Mouse (Mus musculus) mature B cell (primary cell): ENCODE data around the gene Brd2.

ENCODE experiments used
- in situ Hi-C: fragments of 300-500 bp; cut with MboI; formaldehyde crosslinking; loops from 2 replicates; pipeline ENCODE4 v1.14.3; 2019

Gene Brd2

DNA sequence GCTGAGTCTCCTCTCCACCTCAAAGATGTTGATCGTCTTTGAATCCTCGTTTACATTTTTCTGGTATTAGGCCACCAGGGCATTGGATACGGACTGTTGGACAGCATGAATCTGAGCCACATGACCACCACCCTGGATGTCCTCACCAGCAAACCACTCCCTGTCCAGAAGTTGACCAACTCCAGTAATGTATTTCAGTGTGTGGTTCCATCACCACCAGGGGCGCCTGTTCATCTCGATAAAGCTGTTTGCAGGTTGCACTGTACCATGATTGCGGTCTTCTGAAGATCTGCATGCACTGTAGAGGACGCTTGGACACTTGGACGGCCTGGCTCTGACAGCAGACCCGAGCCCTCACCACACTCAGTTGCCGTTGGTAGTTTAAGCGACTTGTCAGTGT is 10.9 kb upstream of the Brd2 start:
- in situ Hi-C loops: loop anchor here (5.0 kb wide), 1 partner anchor 34 kb away; no protein-coding TSS in a partner anchor

DNA sequence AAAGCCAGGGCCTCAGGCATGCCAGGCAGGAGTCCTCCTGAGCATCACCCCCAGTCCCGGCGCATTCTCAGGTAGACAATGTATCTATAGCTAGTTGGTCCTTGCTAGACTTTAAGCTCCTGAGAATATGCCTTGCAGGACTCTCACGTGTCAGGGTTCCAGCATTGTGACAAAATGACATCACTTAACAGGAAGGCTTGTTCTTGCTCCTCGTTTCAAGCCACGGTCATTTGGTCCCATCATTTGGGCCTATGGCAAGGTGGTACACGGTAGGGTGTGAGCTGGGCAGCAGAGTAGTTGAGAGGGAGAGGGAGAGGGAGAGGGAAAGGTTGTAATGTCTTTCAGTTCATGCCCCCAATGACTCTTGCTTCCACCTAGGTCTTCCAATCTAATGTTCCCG is 9.5 kb upstream of the Brd2 start:
- in situ Hi-C loops: loop anchor here (5.0 kb wide), 1 partner anchor 35 kb away; no protein-coding TSS in a partner anchor

DNA sequence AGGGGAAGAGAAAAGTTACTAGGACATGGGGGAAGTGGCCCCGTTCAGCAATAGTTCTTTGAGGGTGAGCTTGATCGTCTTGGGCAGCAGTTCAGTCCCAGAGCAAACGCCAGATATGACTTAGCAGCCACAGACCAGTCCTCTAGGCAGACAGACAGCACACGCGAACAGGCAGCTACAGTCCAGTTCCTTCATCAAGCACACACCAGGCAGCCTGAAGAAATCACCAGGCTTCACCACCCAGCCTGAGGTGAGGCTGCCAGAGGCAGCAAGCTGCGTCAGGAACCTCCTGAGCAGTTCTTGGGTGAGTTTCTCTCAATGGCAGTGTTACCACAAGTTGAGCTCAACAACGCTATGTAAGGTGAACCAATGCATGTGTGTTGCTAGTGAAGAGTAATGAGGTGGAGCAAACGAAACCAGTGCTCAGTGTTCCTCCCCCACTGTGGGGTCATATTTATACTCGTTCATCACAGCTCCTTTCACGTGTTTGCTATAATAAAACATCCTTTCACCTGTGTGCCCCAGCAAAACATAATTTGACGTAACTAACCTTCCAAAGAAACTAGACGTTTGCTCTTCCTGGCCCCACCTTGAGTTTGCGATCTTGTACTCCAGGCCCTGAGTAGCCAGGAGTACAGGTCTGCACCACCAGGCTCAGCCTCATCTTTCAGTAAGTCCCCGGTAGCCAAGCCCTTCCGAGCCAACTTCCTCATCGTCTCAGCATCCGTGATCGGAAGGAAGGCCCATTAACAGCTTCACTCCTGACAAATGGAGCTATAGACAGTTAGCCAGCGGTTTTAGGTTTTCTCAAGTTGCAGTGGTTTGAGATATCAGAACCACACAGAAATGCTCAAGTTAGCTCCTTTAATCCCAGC is 7.9 kb upstream of the Brd2 start:
- in situ Hi-C loops: loop anchor here (5.0 kb wide), 1 partner anchor 37 kb away; no protein-coding TSS in a partner anchor

- in situ Hi-C loops: no loop called here
Measured at GRCm38 (mm10) chr17:34128944-34129791, 6.7 kb upstream of the Brd2 start.

DNA sequence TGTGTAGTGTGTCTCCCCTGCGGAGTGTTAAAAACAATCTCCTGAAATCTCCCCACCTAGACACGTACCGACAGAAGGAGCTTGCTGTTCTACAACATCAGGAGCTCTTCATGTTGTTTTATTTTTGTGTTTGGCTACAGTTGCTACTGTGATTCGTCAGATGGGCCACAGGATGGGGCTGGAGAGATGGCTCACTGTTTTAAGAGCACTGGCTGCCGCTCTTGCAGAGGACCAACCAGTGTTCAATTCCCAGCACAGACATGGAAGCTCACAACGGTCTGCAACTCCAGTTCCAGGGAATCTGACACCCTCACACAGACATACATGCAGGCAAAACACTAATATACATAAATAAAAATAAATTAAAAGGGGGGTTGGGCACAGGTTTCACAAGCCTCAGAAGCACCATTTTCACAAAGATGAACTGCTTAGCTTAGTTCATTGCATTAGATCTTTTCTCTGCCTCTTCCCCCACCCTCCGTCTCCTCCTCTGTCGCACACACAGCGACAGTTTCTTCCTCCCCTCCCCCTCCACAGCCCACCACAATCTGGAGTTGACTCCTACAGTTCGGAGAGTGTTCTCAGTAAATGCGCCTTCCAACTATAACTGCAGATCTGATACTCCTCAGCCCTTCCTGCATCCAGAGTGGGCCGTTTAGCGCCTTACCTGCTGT is 6.0 kb upstream of the Brd2 start:
- in situ Hi-C loops: no loop called here

- in situ Hi-C loops: no loop called here
Measured at GRCm38 (mm10) chr17:34127475-34127874, 5.0 kb upstream of the Brd2 start.

DNA sequence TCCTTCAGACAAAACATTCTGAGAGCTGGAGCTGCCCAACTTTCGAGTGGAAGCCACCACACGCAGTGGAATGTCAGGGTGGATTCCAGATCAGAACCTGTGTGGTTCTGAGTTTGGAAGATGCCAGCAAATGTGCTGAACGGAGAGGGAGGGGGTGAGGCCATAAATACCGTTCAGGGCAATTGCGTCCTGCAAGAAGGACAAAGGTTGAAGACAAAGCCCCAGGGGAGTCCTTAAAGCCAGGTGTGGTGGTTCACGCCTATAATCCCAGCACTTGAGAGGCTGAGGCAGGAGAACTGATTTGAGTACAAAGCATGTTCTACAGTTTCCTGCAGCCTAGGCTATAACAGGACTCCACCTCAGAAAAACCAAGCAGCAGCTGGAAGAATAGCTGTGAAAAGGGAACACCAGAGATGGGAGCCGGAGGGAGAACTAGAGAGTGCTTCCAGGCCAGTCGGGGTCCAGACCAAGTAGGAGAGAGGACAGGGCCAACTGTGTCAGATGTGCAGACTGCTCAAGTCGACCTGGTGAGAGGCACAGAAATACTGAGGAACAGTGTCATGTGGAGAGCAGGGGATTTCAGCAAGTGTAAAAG is 4.5 kb upstream of the Brd2 start:
- in situ Hi-C loops: no loop called here

DNA sequence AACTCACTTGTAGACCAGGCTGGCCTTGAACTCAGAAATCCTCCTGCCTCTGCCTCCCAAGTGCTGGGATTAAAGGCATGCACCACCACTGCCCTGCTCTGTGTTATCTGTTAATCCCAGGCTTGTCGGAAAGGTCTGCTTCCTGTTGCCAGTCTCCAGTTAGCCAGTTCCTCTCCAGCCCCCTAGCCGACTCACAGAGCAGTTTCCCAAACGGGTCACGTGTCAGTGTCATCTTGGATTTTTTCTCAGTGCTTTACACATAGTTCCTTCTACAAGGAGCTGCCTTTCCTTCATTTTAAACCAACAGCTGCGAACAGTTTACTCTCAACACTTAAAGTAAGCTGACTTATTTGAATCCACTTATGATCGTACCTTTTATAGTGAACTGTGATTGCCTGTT is 2.2 kb upstream of the Brd2 start:
- in situ Hi-C loops: no loop called here

DNA sequence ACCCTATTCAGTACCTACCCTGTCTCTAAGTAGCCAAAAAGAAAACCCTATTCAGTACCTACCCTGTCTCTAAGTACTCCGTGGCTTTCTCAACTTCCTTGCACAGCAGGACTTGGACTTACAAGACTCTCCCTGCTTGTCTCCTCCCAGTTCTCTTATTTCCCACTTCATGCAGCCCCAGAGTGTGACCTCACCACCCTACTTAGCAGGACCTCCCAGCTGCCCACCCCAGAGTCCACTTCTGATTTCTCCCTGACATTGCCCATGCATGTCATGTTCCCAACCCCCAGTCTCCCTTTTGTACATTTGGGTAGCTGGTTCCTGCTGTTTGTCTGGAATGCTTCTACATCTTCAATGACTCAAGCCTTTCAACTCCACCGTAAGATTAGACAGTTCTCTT is 1.1 kb upstream of the Brd2 start:
- in situ Hi-C loops: no loop called here

DNA sequence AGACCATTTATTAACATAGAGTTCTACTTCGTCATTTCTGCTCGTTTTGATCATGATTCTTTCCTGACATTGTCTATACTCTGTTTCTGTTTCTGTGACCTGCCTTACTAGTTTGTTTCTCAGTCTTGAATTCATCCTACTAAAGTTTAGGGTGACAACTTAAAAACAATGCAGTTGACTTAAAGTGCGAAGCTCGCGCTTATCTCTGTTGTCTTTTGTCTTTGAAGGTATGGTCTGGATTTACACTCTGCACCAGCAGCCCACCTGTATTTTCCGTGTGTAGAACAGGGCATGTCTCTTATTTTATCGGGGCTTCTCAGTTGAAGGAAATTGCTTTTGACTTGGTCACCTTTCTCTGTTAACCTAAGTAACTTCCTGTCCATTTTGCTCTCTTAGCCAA is 677 bp upstream of the Brd2 start:
- in situ Hi-C loops: no loop called here

DNA sequence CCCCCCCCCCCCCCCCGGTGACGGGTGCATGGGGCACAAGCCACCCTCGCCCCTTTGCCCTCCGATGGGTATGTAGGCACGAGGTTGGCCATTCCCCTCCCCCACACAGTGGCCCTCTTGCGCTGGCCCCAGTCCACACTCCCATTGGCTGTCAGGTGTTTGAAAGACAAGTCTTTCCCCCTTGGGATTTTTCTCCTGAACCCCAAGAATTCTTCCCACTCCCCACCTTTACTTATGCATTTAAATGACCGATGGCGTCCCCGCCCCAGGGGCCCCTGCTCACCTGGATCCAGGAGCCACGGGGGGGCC is 601 bp downstream of the Brd2 start:
- in situ Hi-C loops: no loop called here

DNA sequence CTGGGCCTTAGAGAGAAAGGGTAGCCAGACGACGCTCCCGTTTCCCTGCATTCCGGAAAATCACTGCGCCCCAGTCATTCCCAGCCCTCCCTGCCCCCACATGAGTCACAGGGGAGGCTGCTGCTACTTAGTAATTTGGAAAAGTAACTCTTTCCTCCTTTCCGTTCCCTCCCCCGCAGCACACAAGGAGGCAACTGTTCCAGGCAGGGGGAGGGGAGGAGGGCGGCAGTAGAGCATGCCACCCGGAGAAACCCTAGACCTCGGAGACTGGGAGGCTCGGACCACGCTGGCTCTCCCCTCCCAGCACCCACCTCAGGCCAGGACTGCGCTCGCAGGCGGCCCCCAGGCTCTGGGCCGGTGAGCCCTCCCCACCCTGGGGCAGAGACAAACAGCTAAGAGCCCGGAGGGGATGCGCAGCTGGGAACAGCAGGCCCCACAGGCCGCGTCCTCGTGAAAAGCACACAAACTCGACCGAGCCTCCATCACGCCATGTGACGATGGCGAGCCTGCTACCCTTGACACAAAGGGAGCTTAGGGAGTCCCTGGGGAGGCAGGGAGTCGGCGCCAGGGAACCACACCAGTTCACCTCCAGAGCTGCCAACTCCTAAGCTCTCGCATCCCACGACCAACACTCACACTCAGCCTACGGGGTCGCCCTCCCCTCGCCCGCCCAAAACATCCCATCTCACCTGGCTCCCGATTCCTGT is 1.1 kb downstream of the Brd2 start:
- in situ Hi-C loops: no loop called here

- in situ Hi-C loops: no loop called here
Measured at GRCm38 (mm10) chr17:34120814-34121171, 1.6 kb downstream of the Brd2 start.

DNA sequence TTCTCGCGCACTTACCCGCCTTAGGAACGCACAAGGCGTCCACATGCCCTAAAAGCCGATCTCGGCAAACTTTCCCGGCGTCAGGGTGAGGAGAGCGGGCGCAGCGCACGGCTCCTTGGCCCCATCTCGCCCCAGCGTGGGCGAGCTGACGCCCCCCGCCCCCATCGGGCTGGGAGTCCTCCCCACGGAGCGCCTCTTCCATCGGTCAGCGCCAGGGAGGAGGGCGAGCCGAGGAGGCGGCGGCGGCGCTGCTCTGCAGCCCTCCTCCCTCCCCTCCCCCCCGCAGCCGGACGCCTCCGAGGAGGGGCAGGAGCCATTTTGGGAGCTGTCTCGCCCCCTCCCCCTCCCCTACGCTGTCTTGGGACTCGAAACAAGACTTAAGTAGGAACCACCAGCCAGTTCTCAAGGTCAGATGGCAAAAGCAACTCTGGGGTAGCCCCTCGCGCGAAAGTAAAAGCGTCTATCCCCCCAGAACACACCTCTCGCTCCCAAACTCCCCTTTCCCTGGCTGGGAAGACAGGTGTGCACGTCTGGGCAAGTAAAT is 2.2 kb downstream of the Brd2 start:
- in situ Hi-C loops: no loop called here

GRCm38 (mm10) chr17:34119249-34120179 is 2.9 kb downstream of the Brd2 start, which contains the start of gene H2-DMa:
TSS of gene H2-DMa (plus strand) at chr17:34119541.
- in situ Hi-C loops: no loop called here

- in situ Hi-C loops: no loop called here
Measured at GRCm38 (mm10) chr17:34118873-34119248, 3.6 kb downstream of the Brd2 start.

DNA sequence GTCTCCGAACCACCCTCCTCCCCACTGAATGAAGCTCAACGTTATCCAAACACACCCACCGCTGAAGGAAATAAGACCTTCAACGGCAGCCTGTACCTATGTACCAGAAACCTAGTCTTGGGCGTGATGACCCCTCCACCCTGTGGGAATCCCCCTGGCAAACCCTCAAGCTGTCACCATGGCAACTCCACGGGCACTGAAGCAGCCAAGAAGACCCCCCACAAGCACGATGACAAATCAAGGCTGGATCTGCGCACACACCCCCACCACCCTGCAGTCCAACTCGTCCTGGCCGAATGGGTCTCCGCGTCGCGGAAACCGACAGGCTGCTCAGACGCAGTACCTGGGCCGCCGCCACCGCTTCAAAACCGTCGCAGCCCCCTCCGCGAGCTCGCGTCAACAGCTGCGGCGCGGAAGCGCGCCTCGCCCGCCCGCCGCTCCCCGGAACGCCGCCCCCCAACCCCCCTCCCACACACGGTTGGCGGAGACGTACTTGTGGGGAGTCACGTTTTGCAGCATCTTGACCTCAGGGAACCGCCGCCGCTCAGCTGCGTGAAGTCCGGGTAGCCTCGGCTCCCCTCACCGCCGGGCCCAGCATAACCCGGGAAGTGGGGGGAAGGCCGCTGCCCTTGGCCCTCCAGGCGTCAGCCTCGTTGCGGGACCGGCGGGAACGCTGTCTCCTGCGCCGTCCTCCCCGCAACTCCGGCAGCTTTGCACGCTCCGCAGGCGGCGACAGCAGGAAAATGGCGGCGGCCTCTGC is 4.1 kb downstream of the Brd2 start:
- in situ Hi-C loops: no loop called here

DNA sequence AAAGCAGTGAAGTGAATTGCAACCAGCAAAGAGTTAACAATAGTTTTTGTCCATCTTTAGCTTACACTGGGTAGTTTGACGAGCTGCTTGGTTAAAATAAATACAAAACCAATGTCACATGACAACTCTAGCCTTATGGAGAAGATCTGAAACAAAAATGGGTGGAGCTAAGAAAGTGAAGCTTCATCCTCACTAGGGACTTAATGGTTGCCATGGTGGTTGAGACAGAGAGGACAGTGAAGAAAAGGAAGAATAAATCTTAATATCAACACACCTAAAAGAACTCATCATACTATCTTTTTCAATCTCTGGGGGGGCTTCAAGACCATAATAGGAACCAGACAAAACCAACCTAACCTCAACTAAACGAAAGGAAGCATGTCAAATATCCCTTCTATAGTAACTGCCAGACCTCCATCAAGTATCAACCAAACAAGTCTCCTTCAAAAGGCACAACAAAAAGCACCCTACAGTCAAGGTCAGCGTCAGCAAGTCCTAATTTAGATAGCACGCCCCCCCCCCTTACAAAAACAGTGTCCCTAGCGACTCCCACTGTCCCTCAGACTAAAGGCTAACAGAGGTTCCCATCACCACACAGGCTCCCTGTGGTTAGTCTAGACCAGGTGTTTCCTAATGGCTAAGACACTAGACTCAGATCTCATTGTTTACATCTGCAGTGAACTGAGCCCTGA is 4.9 kb downstream of the Brd2 start:
- in situ Hi-C loops: no loop called here
